Comparison of ENCODE assay signal across 10 mouse cellular contexts in genomic region chr13:102693341-102693801, GRCm38 (mm10). TPM values are rescaled to one million over a fixed set of nuclear protein-coding genes. Genes with fewer than 3 reads are reported as not detected.
DNase-seq lines count a peak whose midpoint lies in the region; ATAC-seq lines count a peak whose summit lies in the region.
"Had no signal": no experiment of that assay in that cellular context is flagged by ENCODE, and none has a peak within 500 bp of the region (broad histone marks: within the 10 kb centered on the region; RNA-seq: fewer than 3 reads in every experiment).

TSS of gene Cd180 (plus strand) at chr13:102693558.

- H3K27ac ChIP-seq in liver, embryonic 15.5 days (replicated peaks): peak within 1 kb of the TSS; percentile 39
- H3K27ac ChIP-seq: embryonic facial prominence, embryonic 12.5 days; limb, embryonic 12.5 days had no signal

- peak within 1 kb of the TSS; percentile 1 for H3K4me2 ChIP-seq in liver, embryonic 15.5 days
- H3K4me2 ChIP-seq: embryonic facial prominence, embryonic 12.5 days; limb, embryonic 12.5 days had no signal

- H3K36me3 ChIP-seq in liver, embryonic 15.5 days (replicated peaks): no peaks in the 10 kb centered on the region
- H3K36me3 ChIP-seq: embryonic facial prominence, embryonic 12.5 days; limb, embryonic 12.5 days had no signal

- 0 out of 2 replicates have a peak within 1 kb of the TSS, but pooled peaks have one; percentile 15 for H3K4me3 ChIP-seq in liver, embryonic 15.5 days (replicated peaks)
- H3K4me3 ChIP-seq: embryonic facial prominence, embryonic 12.5 days; limb, embryonic 12.5 days had no signal

- H3K27me3 ChIP-seq in liver, embryonic 15.5 days: no peaks in the 10 kb centered on the region
- H3K27me3 ChIP-seq: embryonic facial prominence, embryonic 12.5 days; limb, embryonic 12.5 days had no signal

- no peak for ATAC-seq in liver, embryonic 15.5 days (ENCODE audit: insufficient read depth)
- ATAC-seq in activated CD4-positive, CD25-positive, alpha-beta regulatory T cell, adult 4 months: no peak

- DNase-seq in cerebellum, postnatal 14 days: peak; percentile 33 to 35
- no peak for DNase-seq in cerebellum, adult 9-11 months
- peak; percentile 19 for DNase-seq in right cerebral cortex, postnatal 14 days
- DNase-seq in right cerebral cortex, postnatal 36 days (ENCODE audit: low spot score in 2 of 2): no peak
- DNase-seq in spleen, postnatal 36 days (ENCODE audit: low spot score in 2 of 2): peak; percentile 70 to 78
- DNase-seq in urinary bladder, postnatal 14 days (ENCODE audit: low spot score): no peak

- peaks cover 4% of the 10 kb centered on the region for H3K4me1 ChIP-seq in liver, embryonic 15.5 days (replicated peaks)

- 16% methylated on average over 8 of the region's 8 CpGs for WGBS in liver, embryonic 15.5 days (ENCODE audit: insufficient replicate concordance)

- no peak within 1 kb of the TSS for H3K9ac ChIP-seq in liver, embryonic 15.5 days
- H3K9ac ChIP-seq: embryonic facial prominence, embryonic 12.5 days; limb, embryonic 12.5 days had no signal

- no peaks in the 10 kb centered on the region for H3K9me3 ChIP-seq in liver, embryonic 15.5 days (replicated peaks)
- H3K9me3 ChIP-seq: embryonic facial prominence, embryonic 12.5 days; limb, embryonic 12.5 days had no signal

RNA-seq across cellular contexts. Expression of gene Cd180, which starts in this region (rescaled TPM):
- 0.59 and 0.78 TPM in 2 replicates for polyA plus RNA-seq in liver, embryonic 15.5 days (2015; fragmentation: Nextera tagmentation; extraction: Ambion mirVana)
- 1 to 10 TPM in 1 of 2 experiments, under 1 TPM in 1; 0.67 to 1.3 TPM for polyA plus RNA-seq in activated CD4-positive, CD25-positive, alpha-beta regulatory T cell, adult 4 months (2017; shearing (Covaris generic))

Comparison
In these comparisons a context has a peak if more than half of its experiments do, and no peak if none do; other contexts are left out.
1. DNase-seq: peak in cerebellum, postnatal 14 days (2 of 2), right cerebral cortex, postnatal 14 days (single experiment) and spleen, postnatal 36 days (2 of 2); none in cerebellum, adult 9-11 months (single experiment), right cerebral cortex, postnatal 36 days (0 of 2) and urinary bladder, postnatal 14 days (single experiment).